Mouse (Mus musculus): Measurements from ENCODE around the gene Plch2.

DNA sequence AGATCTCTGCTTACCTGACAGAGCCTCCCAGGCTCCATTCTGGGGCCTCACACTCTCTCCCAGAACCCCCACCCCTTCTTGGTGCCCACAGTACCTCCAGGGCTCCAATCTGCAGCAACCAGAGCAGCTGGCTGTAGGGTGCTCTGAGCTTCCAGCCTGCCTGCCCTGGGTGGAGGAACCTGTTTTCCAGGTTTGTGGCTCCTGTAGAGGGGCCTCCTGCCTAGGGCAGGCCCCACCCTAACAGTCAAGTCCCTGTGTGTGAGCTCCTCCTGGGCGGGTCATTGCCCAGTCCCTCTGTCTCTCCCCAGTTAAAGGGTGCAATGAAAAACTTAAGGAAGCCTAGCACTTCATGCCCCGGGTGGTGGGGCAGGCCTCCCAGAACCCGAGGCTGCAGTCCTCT, 7.3 kb upstream of the Plch2 start:
- TF ChIP-seq CTCF (IDR thresholded peaks at IDR 0.05) (no peak), EP300 (IDR thresholded peaks at IDR 0.05) (no peak)

Data from lung, postnatal 0 days (tissue).